Mouse (Mus musculus) forebrain, embryonic 16.5 days (tissue): ENCODE measurements around the gene Aff3. TPM values are rescaled to one million over a fixed set of nuclear protein-coding genes. Genes with fewer than 3 reads are reported as not detected.

Source experiments
- ATAC-seq: fragments of 200-750 bp; cut with Nextera tagmentation; 2 replicates; pipeline ENCODE4 v1.8.0; 2017; ENCODE audit warnings: mild to moderate bottlenecking, moderate library complexity
- H3K27ac ChIP-seq: fragments of 300-500 bp; sonication (generic); 2 replicates; pipeline ENCODE4 v1.5.1; 2014; ENCODE audit warnings: low read length, control low read depth
- H3K27me3 ChIP-seq: fragments of 300-500 bp; sonication (generic); replicated peaks from 2 replicates; pipeline ENCODE4 v1.6.1; 2014; ENCODE audit warnings: low read length; ENCODE audit not compliant: control insufficient read depth, insufficient read depth
- H3K36me3 ChIP-seq: fragments of 300-500 bp; sonication (generic); 2 replicates; pipeline ENCODE4 v1.6.1; 2014; ENCODE audit not compliant: control insufficient read depth, insufficient read depth
- H3K4me1 ChIP-seq: fragments of 300-500 bp; sonication (generic); replicated peaks from 2 replicates; pipeline ENCODE4 v1.6.1; 2014; ENCODE audit warnings: low read length; ENCODE audit not compliant: control insufficient read depth, insufficient read depth
- H3K4me2 ChIP-seq: fragments of 300-500 bp; sonication (generic); 2 replicates; pipeline ENCODE4 v1.6.1; 2014; ENCODE audit warnings: mild to moderate bottlenecking, low read length, control low read depth
- H3K4me3 ChIP-seq: fragments of 300-500 bp; sonication (generic); replicated peaks from 2 replicates; pipeline ENCODE4 v1.5.1; 2014; ENCODE audit warnings: mild to moderate bottlenecking, low read length, control low read depth
- H3K9ac ChIP-seq: fragments of 300-500 bp; sonication (generic); replicated peaks from 2 replicates; pipeline ENCODE4 v1.6.1; 2014; ENCODE audit warnings: low read depth, low read length, control low read depth
- H3K9me3 ChIP-seq: fragments of 300-500 bp; sonication (generic); 2 replicates; pipeline ENCODE4 v1.6.1; 2016; ENCODE audit warnings: low read length; ENCODE audit not compliant: control insufficient read depth
- WGBS: fragments of 180-500 bp; shearing (Covaris S2); extraction: QIAGEN DNeasy Blood & Tissue Kit; methylation state at CpG from one replicate; pipeline ENCODE4 v1.1.7; 2014; 5-methylcytosine and 5-hydroxymethylcytosine counted together
- polyA plus RNA-seq: library from polyadenylated mRNA; unstranded; fragments of >200 nt; fragmentation: Nextera tagmentation; extraction: Ambion mirVana; gene quantifications from 2 replicates; pipeline ENCODE4 v1.2.1, GENCODE M21; 2015

The Aff3 gene
- 16.9 and 22.4 TPM in 2 replicates for polyA plus RNA-seq

DNA sequence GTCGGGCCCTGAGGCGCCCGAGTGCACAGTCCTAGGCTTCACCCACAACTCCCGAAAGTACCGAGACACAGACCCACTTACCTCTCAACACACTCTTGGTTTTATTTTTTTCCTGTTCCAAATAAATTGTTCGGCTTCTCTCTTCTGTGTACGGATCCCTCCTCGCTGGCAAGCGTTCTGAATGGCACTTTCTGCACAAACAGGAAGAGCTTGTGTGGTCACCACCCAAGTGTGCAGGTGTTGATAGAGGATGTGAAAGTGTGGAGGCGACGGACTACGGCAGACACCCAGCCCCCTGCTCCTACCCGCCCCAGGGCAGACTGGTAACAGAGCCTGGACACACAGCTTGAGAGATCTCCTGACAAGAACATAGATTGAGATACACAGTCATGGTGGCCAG lies at the start of gene Aff3:
Gene Aff3, minus strand, starts transcription at position 179 of the 400 bp plus-strand sequence.
- WGBS: 92% methylated on average over 13 of the region's 13 CpGs
- Histone ChIP-seq H3K27ac (no peak within 1 kb of the TSS), H3K27me3 (no peaks in the 10 kb centered on the region), H3K4me1 (no peaks in the 10 kb centered on the region), H3K9ac (no peak within 1 kb of the TSS), H3K4me3 (no peak within 1 kb of the TSS), H3K36me3 (no peaks in the 10 kb centered on the region), H3K9me3 (no peaks in the 10 kb centered on the region), H3K4me2 (no peak within 1 kb of the TSS)
- no peak for ATAC-seq

DNA sequence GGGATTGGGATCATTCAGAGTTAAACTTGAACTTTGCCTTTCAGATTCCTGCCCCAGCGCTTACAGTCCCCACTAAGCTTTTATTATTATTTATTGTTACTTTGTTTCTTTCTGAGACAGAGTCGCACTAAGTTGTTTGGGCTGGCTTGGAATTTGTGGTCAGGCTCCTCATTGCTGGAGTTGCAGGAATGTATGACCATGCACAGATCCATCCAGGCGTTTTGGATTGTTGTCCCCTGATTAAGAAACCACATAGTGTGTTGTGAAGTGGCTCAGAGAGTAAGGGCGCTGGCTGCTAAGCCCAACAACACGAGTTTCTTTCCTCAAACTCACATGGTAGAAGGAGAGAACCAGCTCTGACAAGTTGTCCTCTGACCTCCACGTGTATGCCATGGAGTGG lies 35.9 kb upstream of the Aff3 start:
- WGBS: 69% methylated on average over 6 of the region's 6 CpGs

DNA sequence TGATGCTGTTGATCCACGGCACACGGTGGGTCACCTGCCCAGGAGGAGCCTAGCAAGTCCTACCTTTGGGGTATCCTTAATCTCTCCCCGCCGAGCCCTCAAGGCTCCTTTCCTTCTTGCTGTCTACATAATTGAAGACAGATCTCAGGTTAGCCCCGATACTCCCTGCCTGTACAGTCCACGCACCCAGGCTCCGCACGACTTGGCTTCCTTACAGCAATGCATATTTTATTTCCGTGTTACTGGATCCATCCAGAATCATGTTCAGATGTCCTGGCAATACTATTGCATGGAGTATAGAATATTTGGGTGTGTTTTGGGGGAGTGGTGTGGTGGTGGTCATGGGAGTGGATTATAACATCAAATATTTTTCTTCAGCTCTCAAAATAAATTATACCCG lies 34.5 kb upstream of the Aff3 start:
- Histone ChIP-seq H3K4me1 (0 out of 2 replicates have a peak, but pooled peaks cover 3% of the 10 kb centered on the region), H3K4me2 (no peak overlapping the region), H3K4me3 (no peak overlapping the region), H3K36me3 (no peaks in the 10 kb centered on the region), H3K9ac (no peak overlapping the region), H3K9me3 (no peaks in the 10 kb centered on the region), H3K27me3 (no peaks in the 10 kb centered on the region), H3K27ac (no peak overlapping the region)
- WGBS: 91% methylated on average over 10 of the region's 10 CpGs
- no peak for ATAC-seq

More for the DNA sequence above, 35.9 kb upstream of the Aff3 start:
- Histone ChIP-seq H3K9ac (no peak overlapping the region), H3K9me3 (no peaks in the 10 kb centered on the region), H3K4me2 (no peak overlapping the region), H3K27ac (no peak overlapping the region), H3K27me3 (no peaks in the 10 kb centered on the region), H3K4me1 (0 out of 2 replicates have a peak, but pooled peaks cover 3% of the 10 kb centered on the region), H3K36me3 (no peaks in the 10 kb centered on the region), H3K4me3 (no peak overlapping the region)
- no peak for ATAC-seq

- Histone ChIP-seq H3K27me3 (no peaks in the 10 kb centered on the region), H3K36me3 (no peaks in the 10 kb centered on the region), H3K9ac (no peak overlapping the region), H3K4me3 (no peak overlapping the region), H3K4me1 (0 out of 2 replicates have a peak, but pooled peaks cover 3% of the 10 kb centered on the region), H3K4me2 (no peak overlapping the region), H3K27ac (no peak overlapping the region), H3K9me3 (no peaks in the 10 kb centered on the region)
- WGBS: 32% methylated on average over 15 of the region's 15 CpGs
- 0 out of 2 replicates have a peak, but pooled peaks have one; percentile 12 for ATAC-seq
Observed at GRCm38 (mm10) chr1:38695812-38696681, 31.3 kb upstream of the Aff3 start.

GRCm38 (mm10) chr1:38695089-38695811 lies 30.5 kb upstream of the Aff3 start:
- Histone ChIP-seq H3K4me1 (0 out of 2 replicates have a peak, but pooled peaks cover 3% of the 10 kb centered on the region), H3K27ac (no peak overlapping the region), H3K9me3 (no peaks in the 10 kb centered on the region), H3K27me3 (no peaks in the 10 kb centered on the region), H3K4me3 (no peak overlapping the region), H3K9ac (no peak overlapping the region), H3K4me2 (no peak overlapping the region), H3K36me3 (no peaks in the 10 kb centered on the region)
- WGBS: 73% methylated on average over 2 of the region's 2 CpGs
- ATAC-seq: no peak

GRCm38 (mm10) chr1:38694142-38694541 lies 29.4 kb upstream of the Aff3 start:
- H3K27me3 ChIP-seq: no peaks in the 10 kb centered on the region
- WGBS: 75% methylated on average over 5 of the region's 5 CpGs

DNA sequence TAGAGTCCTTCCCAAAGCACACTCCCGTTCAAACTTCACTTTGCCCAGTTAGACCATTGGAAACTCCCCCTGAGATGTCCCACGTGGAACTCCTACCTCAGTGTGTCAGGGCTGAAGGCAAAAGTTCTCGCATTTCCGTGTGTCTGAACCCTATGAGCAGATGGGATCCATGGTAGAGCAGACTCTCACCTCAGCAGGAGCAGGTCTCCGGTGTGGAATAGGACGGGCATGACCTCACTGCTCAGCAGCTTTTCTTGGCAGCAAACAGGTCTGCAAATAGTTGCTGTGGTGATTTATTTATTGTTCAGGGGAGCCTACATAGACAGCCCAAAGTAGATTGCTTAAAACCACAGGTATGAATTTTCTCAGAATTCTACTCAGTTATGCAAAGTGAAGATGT lies 25.7 kb upstream of the Aff3 start:
- Histone ChIP-seq H3K4me2 (no peak overlapping the region), H3K27ac (no peak overlapping the region), H3K9me3 (no peaks in the 10 kb centered on the region), H3K4me3 (no peak overlapping the region), H3K9ac (no peak overlapping the region), H3K36me3 (no peaks in the 10 kb centered on the region), H3K4me1 (no peaks in the 10 kb centered on the region), H3K27me3 (no peaks in the 10 kb centered on the region)
- ATAC-seq: no peak
- WGBS: 83% methylated on average over 6 of the region's 6 CpGs

More at GRCm38 (mm10) chr1:38694142-38694541, 29.4 kb upstream of the Aff3 start:
- ATAC-seq: no peak
- H3K4me3 ChIP-seq: no peak overlapping the region
- H3K4me2 ChIP-seq: no peak overlapping the region
- 0 out of 2 replicates have a peak, but pooled peaks cover 3% of the 10 kb centered on the region for H3K4me1 ChIP-seq
- no peaks in the 10 kb centered on the region for H3K9me3 ChIP-seq
- H3K27ac ChIP-seq: no peak overlapping the region
- no peaks in the 10 kb centered on the region for H3K36me3 ChIP-seq
- H3K9ac ChIP-seq: no peak overlapping the region

DNA sequence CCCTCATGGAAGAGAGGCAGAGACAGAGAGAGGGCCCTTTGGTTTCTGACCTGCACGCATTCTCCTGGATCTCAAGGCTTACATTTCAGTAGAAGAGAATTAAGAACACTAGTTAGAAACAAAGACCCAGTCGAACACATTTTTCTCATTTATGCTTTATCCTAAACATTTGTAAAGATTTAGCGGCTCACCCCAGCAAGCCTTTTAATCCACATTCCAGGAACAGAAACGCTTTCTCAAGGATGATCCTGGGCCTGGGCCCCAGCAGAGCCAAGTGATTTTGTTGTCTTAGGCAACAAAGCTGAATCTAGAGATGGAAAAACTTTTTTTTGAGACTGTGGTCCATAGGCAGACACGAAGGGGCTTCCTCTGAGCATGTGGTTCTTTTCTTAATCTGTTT lies 23.5 kb upstream of the Aff3 start:
- no peaks in the 10 kb centered on the region for H3K4me1 ChIP-seq
- no peak for ATAC-seq

DNA sequence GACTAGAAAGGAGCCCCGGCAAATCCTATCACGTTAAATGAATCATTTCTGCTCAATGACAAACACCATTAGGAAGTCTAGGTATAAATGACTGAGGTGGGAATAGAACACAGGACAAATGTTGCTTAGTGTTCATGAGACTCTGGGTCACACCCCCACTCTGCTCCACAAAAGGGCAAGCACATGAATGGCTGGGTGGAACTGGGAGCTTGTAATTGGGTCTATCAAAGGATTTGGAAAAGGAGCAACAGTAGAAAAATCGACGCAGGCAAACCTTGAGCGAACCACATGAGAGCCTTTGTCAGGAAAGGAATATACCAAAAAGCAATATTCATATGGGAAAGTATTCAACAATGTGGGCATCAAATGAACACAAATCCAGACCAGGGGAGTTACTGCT lies 21.0 kb upstream of the Aff3 start:
- WGBS: 85% methylated on average over 5 of the region's 5 CpGs
- Histone ChIP-seq H3K27ac (no peak overlapping the region), H3K9me3 (no peaks in the 10 kb centered on the region)

More for the DNA sequence above, 23.5 kb upstream of the Aff3 start:
- Histone ChIP-seq H3K4me3 (no peak overlapping the region), H3K9ac (no peak overlapping the region), H3K27me3 (no peaks in the 10 kb centered on the region), H3K36me3 (no peaks in the 10 kb centered on the region), H3K27ac (no peak overlapping the region), H3K4me2 (no peak overlapping the region), H3K9me3 (no peaks in the 10 kb centered on the region)
- WGBS: 53% methylated on average over 5 of the region's 5 CpGs

More for the DNA sequence above, 21.0 kb upstream of the Aff3 start:
- no peak overlapping the region for H3K4me2 ChIP-seq
- no peaks in the 10 kb centered on the region for H3K4me1 ChIP-seq
- H3K4me3 ChIP-seq: no peak overlapping the region
- no peaks in the 10 kb centered on the region for H3K27me3 ChIP-seq
- H3K9ac ChIP-seq: no peak overlapping the region
- ATAC-seq: no peak
- no peaks in the 10 kb centered on the region for H3K36me3 ChIP-seq
